Mouse (Mus musculus) thymus, postnatal 36 days (tissue): ENCODE data around the gene Vps4a.
"Not testable (repeated sequence)": the region's sequence is repeated elsewhere in the genome, so short reads cannot be mapped to it uniquely, and the experiment has no call there.

Experiments
- DNase-seq, 2 experiments: peaks; one replicate each; pipeline ENCODE4 v3.0.0; 2022; ENCODE audit warnings: mixed read lengths in 2 of 2

Gene Vps4a

GRCm38 (mm10) chr8:107030650-107031576 is at the start of gene Vps4a:
Gene Vps4a, plus strand, starts transcription at chr8:107031222.
- peak; percentile 95 to 98 for DNase-seq

GRCm38 (mm10) chr8:106985404-106985821 is 45.6 kb upstream of the Vps4a start:
- no peak for DNase-seq

- no peak for DNase-seq
Observed at GRCm38 (mm10) chr8:106985951-106986350, 45.1 kb upstream of the Vps4a start.

- DNase-seq = no peak
Observed at GRCm38 (mm10) chr8:106987557-106987956, 43.5 kb upstream of the Vps4a start.

GRCm38 (mm10) chr8:106991393-106991792 is 39.6 kb upstream of the Vps4a start:
- DNase-seq = no peak

GRCm38 (mm10) chr8:106996339-106996738 is 34.7 kb upstream of the Vps4a start:
- DNase-seq = not testable (repeated sequence)

GRCm38 (mm10) chr8:106997416-106997815 is 33.6 kb upstream of the Vps4a start:
- DNase-seq = no peak

- DNase-seq = no peak
Observed at GRCm38 (mm10) chr8:106999068-106999467, 32.0 kb upstream of the Vps4a start.

- peak; percentile 79 to 86 for DNase-seq
Observed at GRCm38 (mm10) chr8:107002532-107002931, 28.5 kb upstream of the Vps4a start.

GRCm38 (mm10) chr8:107007795-107008194 is 23.2 kb upstream of the Vps4a start:
- no peak for DNase-seq

GRCm38 (mm10) chr8:107012666-107013065 is 18.4 kb upstream of the Vps4a start:
- DNase-seq = no peak

GRCm38 (mm10) chr8:107014915-107015314 is 16.1 kb upstream of the Vps4a start:
- DNase-seq = no peak

GRCm38 (mm10) chr8:107023479-107023878 is 7.5 kb upstream of the Vps4a start:
- DNase-seq = no peak

- no peak for DNase-seq
Observed at GRCm38 (mm10) chr8:107029310-107029709, 1.7 kb upstream of the Vps4a start.

GRCm38 (mm10) chr8:107030058-107030457 is 964 bp upstream of the Vps4a start:
- DNase-seq = no peak

GRCm38 (mm10) chr8:107031577-107032090 is 612 bp downstream of the Vps4a start:
- DNase-seq = no peak

- not testable (repeated sequence) for DNase-seq
Observed at GRCm38 (mm10) chr8:107033609-107034008, 2.6 kb downstream of the Vps4a start.

GRCm38 (mm10) chr8:107035641-107036040 is 4.6 kb downstream of the Vps4a start:
- DNase-seq = no peak

GRCm38 (mm10) chr8:107036626-107037025 is 5.6 kb downstream of the Vps4a start:
- no peak for DNase-seq

GRCm38 (mm10) chr8:107040632-107041031 is 9.6 kb downstream of the Vps4a start:
- no peak for DNase-seq

- DNase-seq = no peak
Observed at GRCm38 (mm10) chr8:107045478-107045877, 14.5 kb downstream of the Vps4a start.

GRCm38 (mm10) chr8:107046976-107047375 is 16.0 kb downstream of the Vps4a start:
- no peak for DNase-seq

GRCm38 (mm10) chr8:107048061-107048941 is 17.3 kb downstream of the Vps4a start, which contains the start of gene Pdf:
Gene Pdf, minus strand, starts transcription at chr8:107048614.
- peak; percentile 77 to 84 for DNase-seq
